Mouse (Mus musculus) layer of hippocampus, postnatal 25 days (tissue): ENCODE measurements around the gene Olfr1100. TPM values are rescaled to one million over a fixed set of nuclear protein-coding genes. Genes with fewer than 3 reads are reported as not detected.

Experiments used
- DNase-seq, 2 experiments: peaks; one replicate each; pipeline ENCODE4 v3.0.0; 2022; ENCODE audit warnings: mixed read lengths in 2 of 2, low spot score in 1 of 2; ENCODE audit errors: extremely low spot score in 1 of 2
- total RNA-seq, 2 experiments: library from RNA; stranded (reverse); gene quantifications; 2 replicates each; pipeline ENCODE4 v1.2.3; 2021

Gene Olfr1100
- total RNA-seq: not detected

- no peak for DNase-seq
Observed at GRCm38 (mm10) chr2:86979854-86980253, at the start of gene Olfr1100. Gene Olfr1100 (minus strand): TSS chr2:86979954.

GRCm38 (mm10) chr2:87026980-87027379 lies 47.2 kb upstream of the Olfr1100 start, which contains the start of gene Olfr1104:
Gene Olfr1104 (minus strand): TSS chr2:87027080.
- no peak for DNase-seq

GRCm38 (mm10) chr2:86998098-86998497 lies 18.3 kb upstream of the Olfr1100 start, which contains the start of gene Olfr1102:
Gene Olfr1102 (plus strand): TSS chr2:86998398.
- no peak for DNase-seq

GRCm38 (mm10) chr2:86991121-86991520 lies 11.4 kb upstream of the Olfr1100 start, which contains the start of gene Olfr1101:
Gene Olfr1101 (minus strand): TSS chr2:86991221.
- no peak for DNase-seq

GRCm38 (mm10) chr2:86960593-86960992 lies 19.2 kb downstream of the Olfr1100 start, which contains the start of gene Olfr1099:
Gene Olfr1099 (minus strand): TSS chr2:86960693.
- no peak for DNase-seq

- DNase-seq: no peak
Observed at GRCm38 (mm10) chr2:86926557-86926956, 53.2 kb downstream of the Olfr1100 start.

Other genes starting within 250 kb of the Olfr1100 start
- not detected for gene Olfr1089, start 246.3 kb downstream of the Olfr1100 start, total RNA-seq
- not detected for gene Olfr1090, start 221.0 kb downstream of the Olfr1100 start, total RNA-seq
- not detected for gene Olfr1093, start 197.5 kb downstream of the Olfr1100 start, total RNA-seq
- not detected for gene Olfr141, start 169.9 kb downstream of the Olfr1100 start, total RNA-seq
- not detected for gene Olfr1094, start 155.3 kb downstream of the Olfr1100 start, total RNA-seq
- gene Olfr1095, start 128.3 kb downstream of the Olfr1100 start, total RNA-seq: not detected
- not detected for gene Gm13723, start 105.2 kb downstream of the Olfr1100 start, total RNA-seq
- not detected for gene Olfr1097, start 87.7 kb downstream of the Olfr1100 start, total RNA-seq
- not detected for gene Olfr1098, start 55.4 kb downstream of the Olfr1100 start, total RNA-seq
- not detected for gene Olfr1099, start 19.3 kb downstream of the Olfr1100 start, total RNA-seq
- not detected for gene Olfr1101, start 11.3 kb upstream of the Olfr1100 start, total RNA-seq
- gene Olfr1102, start 18.4 kb upstream of the Olfr1100 start, total RNA-seq: not detected
- not detected for gene Olfr1104, start 47.1 kb upstream of the Olfr1100 start, total RNA-seq
- not detected for gene Olfr1105, start 56.6 kb upstream of the Olfr1100 start, total RNA-seq
- gene Olfr1106, start 72.3 kb upstream of the Olfr1100 start, total RNA-seq: not detected
- gene Olfr1107, start 95.9 kb upstream of the Olfr1100 start, total RNA-seq: not detected
- not detected for gene Olfr1109, start 116.1 kb upstream of the Olfr1100 start, total RNA-seq
- not detected for gene Olfr259, start 134.6 kb upstream of the Olfr1100 start, total RNA-seq
- not detected for gene Olfr1110, start 160.3 kb upstream of the Olfr1100 start, total RNA-seq
- gene Olfr1111, start 172.7 kb upstream of the Olfr1100 start, total RNA-seq: not detected
- not detected for gene Olfr1112, start 207.8 kb upstream of the Olfr1100 start, total RNA-seq
- not detected for gene Olfr1113, start 229.0 kb upstream of the Olfr1100 start, total RNA-seq